Mouse (Mus musculus): ENCODE measurements around the gene Gbe1. TPM values are rescaled to one million over a fixed set of nuclear protein-coding genes. Genes with fewer than 3 reads are reported as not detected.

The Gbe1 gene
- polyA plus RNA-seq, 1 experiment from 2014 or later, result 17.4 TPM

DNA sequence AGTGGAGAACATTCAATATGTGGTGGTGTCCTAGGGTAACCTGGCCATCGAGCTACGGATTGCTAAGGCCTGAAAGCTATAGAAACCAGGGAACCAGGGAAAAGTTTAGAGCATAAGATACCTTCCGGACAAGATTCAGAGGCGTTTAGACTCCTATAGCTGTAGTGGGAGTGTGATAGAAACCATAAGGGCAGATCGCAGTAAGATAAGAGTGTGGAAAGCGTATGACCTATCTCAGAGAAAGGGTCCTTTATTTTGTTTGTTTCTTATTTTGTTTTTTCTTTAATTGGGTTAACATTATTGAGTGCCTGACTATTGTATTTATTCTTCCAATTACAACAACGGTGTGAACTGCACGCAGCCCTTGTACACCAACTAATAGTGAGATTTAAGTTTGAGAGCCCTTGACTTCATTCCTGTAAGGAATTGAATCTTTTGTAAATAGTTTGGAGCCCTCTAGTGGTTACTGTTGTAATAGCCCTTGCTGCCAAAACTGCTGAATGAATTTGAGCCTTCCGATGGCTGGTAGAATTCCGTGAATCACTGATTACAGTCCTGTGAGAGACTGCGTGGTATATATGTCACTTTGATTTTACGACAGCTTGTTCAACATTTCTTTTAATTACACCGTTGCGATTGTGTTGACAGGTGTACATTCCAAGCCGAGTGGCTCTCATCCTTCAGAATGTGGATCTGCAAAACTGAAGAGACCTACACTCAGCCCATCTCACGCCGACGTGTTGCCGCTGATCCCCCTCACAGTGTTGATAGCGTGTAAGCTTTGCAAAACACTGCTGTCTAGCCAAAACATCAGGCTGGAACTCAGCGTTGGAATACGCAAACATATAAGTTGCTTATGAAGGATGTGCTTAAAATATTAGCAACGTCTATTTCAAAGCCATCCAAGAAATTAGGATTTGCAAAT is 254.9 kb downstream of the Gbe1 start:
- H3K4me3 ChIP-seq (replicated peaks), result no peak overlapping the region
- H3K36me3 ChIP-seq, result no peaks in the 10 kb centered on the region
- WGBS, result 55% methylated on average over 23 of the region's 23 CpGs
- no peaks in the 10 kb centered on the region for H3K4me1 ChIP-seq (replicated peaks)
- H3K27ac ChIP-seq, result no peak overlapping the region
- no peak overlapping the region for H3K4me2 ChIP-seq
- no peaks in the 10 kb centered on the region for H3K27me3 ChIP-seq
- no peak for ATAC-seq (ENCODE audit: insufficient number of reproducible peaks, insufficient read depth, low FRiP score, low TSS enrichment, low read depth)
- H3K9me3 ChIP-seq, result no peaks in the 10 kb centered on the region
- H3K9ac ChIP-seq (replicated peaks), result no peak overlapping the region

DNA sequence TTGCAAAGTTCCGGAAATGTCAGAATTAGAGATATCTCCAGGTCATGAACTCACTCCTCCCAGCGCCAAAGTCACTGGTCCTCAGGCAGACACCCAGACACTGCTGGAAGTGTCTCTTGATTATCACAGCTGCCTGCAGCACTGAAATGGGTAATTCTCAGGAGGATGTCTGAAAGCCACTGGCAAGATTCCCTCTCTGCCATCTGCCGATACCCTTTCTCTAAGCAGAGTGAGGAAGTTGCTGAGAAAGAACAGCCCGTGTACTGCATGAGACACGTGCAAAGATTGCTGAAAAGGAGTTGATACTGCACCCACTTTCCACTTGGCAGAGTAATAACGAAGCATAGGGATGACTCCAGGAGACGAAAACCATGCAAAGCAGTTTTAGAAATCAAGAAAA is 272.2 kb downstream of the Gbe1 start:
- Histone ChIP-seq H3K9me3 (no peaks in the 10 kb centered on the region), H3K4me3 (replicated peaks) (no peak overlapping the region), H3K27me3 (no peaks in the 10 kb centered on the region), H3K4me1 (replicated peaks) (no peaks in the 10 kb centered on the region), H3K9ac (replicated peaks) (no peak overlapping the region), H3K27ac (no peak overlapping the region), H3K36me3 (no peaks in the 10 kb centered on the region), H3K4me2 (no peak overlapping the region)
- WGBS, result no CpG with 5 or more reads among the region's 7 CpGs
- no peak for ATAC-seq (ENCODE audit: insufficient number of reproducible peaks, insufficient read depth, low FRiP score, low TSS enrichment, low read depth)

DNA sequence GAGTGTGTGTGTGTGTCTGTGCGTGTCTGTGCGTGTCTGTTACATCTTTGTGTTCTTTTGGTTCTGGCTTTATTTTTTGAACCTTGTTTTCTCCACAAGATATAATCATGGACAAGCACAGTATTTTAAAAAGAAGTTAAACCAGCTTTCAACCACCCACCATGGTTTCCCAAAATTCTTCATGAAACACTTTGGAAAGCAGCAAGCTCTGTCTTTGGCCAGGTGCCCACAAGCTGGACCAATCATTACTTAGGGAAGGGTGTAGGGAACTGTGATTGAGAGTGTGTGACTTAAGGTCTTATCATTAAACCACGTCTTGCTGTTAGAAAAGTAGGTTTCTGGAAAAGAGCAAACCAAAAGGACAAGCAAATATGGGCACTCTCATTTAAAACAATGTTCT is 288.6 kb downstream of the Gbe1 start:
- no peaks in the 10 kb centered on the region for H3K4me1 ChIP-seq (replicated peaks)
- no peaks in the 10 kb centered on the region for H3K9me3 ChIP-seq
- H3K4me3 ChIP-seq (replicated peaks), result no peak overlapping the region
- WGBS, result 83% methylated on average over 3 of the region's 3 CpGs
- H3K9ac ChIP-seq (replicated peaks), result no peak overlapping the region
- H3K27me3 ChIP-seq, result no peaks in the 10 kb centered on the region
- H3K4me2 ChIP-seq, result no peak overlapping the region
- no peaks in the 10 kb centered on the region for H3K36me3 ChIP-seq
- no peak overlapping the region for H3K27ac ChIP-seq
- ATAC-seq (ENCODE audit: insufficient number of reproducible peaks, insufficient read depth, low FRiP score, low TSS enrichment, low read depth), result no peak

DNA sequence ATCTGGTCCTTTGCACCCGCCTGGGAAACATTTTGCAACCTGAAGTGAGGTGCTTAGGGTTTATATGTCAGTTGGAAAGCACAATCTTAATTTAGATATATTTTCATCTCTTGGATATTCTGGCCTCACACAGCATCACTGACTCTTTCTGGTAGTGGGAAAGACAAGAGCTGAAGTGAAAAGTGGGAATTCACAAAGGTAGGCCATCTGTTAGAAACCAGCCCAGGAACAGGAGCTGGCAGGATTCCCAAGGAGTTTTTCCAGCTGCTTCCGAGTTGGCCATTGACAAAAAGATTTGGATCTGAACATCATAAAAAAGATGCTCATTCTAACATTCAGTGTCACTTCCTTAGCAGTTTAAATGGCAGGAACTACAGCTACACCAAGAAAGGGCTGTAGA is 294.6 kb downstream of the Gbe1 start:
- WGBS, result 67% methylated on average over 2 of the region's 2 CpGs
- H3K9me3 ChIP-seq, result peaks cover 6% of the 10 kb centered on the region; the same call in 1 of the 2 replicates
- no peak overlapping the region for H3K27ac ChIP-seq
- H3K4me1 ChIP-seq (replicated peaks), result no peaks in the 10 kb centered on the region
- H3K9ac ChIP-seq (replicated peaks), result no peak overlapping the region
- H3K4me2 ChIP-seq, result no peak overlapping the region
- no peak overlapping the region for H3K4me3 ChIP-seq (replicated peaks)
- H3K36me3 ChIP-seq, result no peaks in the 10 kb centered on the region
- ATAC-seq (ENCODE audit: insufficient number of reproducible peaks, insufficient read depth, low FRiP score, low TSS enrichment, low read depth), result no peak
- H3K27me3 ChIP-seq, result no peaks in the 10 kb centered on the region

GRCm38 (mm10) chr16:70617691-70618090 is 303.9 kb downstream of the Gbe1 start:
- no peak overlapping the region for H3K4me2 ChIP-seq
- no peaks in the 10 kb centered on the region for H3K27me3 ChIP-seq
- H3K36me3 ChIP-seq, result no peaks in the 10 kb centered on the region
- H3K9ac ChIP-seq (replicated peaks), result no peak overlapping the region
- H3K4me3 ChIP-seq (replicated peaks), result no peak overlapping the region
- H3K4me1 ChIP-seq (replicated peaks), result no peaks in the 10 kb centered on the region
- WGBS, result 79% methylated on average over 1 of the region's 1 CpGs
- no peaks in the 10 kb centered on the region for H3K9me3 ChIP-seq
- H3K27ac ChIP-seq, result no peak overlapping the region
- ATAC-seq (ENCODE audit: insufficient number of reproducible peaks, insufficient read depth, low FRiP score, low TSS enrichment, low read depth), result no peak

DNA sequence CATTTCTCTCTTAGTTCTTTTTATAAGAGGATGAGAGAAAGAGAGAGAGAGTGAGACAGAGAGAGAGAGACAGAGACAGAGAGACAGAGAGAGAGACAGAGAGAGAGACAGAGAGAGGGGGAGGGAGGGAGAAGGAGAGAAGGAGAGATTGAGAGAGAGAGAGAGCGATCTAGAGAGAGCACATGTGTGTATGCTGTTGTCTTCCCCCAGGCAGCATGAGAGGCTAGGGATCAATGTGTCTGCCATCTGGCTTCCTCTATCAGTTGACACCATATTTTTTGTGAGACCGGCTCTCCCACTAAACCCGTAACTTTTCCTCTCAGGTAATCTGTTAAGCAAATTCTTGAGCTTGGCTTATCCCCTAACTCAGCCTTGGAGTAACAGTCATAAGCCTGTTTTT is 304.4 kb downstream of the Gbe1 start:
- Histone ChIP-seq H3K36me3 (no peaks in the 10 kb centered on the region), H3K27ac (no peak overlapping the region), H3K4me1 (replicated peaks) (no peaks in the 10 kb centered on the region), H3K9me3 (no peaks in the 10 kb centered on the region), H3K4me3 (replicated peaks) (no peak overlapping the region), H3K4me2 (no peak overlapping the region), H3K27me3 (no peaks in the 10 kb centered on the region), H3K9ac (replicated peaks) (no peak overlapping the region)
- WGBS, result 76% methylated on average over 3 of the region's 3 CpGs
- ATAC-seq (ENCODE audit: insufficient number of reproducible peaks, insufficient read depth, low FRiP score, low TSS enrichment, low read depth), result no peak

All from limb, embryonic 12.5 days (tissue).